Mouse (Mus musculus) Muller cell, postnatal 12 days (primary cell): ENCODE results near the gene Otos.

Source experiments
- DNase-seq: peaks from one replicate; pipeline ENCODE4 v3.0.0-alpha.2; 2015; ENCODE audit errors: inconsistent ontology term

Otos gene

GRCm38 (mm10) chr1:92648673-92649072 is at the start of gene Otos:
TSS of gene Otos (minus strand) at chr1:92648841.
- DNase-seq = peak; percentile 72

GRCm38 (mm10) chr1:92696848-92697247 is 48.2 kb upstream of the Otos start:
- peak; percentile 65 for DNase-seq

DNA sequence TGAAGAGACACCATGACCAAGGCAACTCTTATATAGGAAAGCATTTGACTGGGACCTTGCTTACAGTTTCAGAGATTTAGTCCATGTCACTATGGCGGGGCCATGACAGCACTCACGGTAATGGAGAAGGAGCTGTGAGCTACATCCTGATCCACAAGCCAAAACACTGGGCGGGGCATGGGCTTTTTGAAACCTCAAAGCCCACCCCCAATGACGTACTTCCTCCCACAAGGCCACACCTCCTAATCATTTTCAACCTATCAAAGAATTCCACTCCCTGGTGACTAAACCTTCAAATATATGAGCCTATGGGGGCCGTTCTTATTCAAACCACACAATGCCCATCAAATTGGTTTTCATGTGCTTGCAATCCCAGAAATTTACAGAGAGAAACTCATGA is 47.1 kb upstream of the Otos start:
- no peak for DNase-seq

GRCm38 (mm10) chr1:92691166-92691844 is 42.7 kb upstream of the Otos start:
- DNase-seq = no peak

DNA sequence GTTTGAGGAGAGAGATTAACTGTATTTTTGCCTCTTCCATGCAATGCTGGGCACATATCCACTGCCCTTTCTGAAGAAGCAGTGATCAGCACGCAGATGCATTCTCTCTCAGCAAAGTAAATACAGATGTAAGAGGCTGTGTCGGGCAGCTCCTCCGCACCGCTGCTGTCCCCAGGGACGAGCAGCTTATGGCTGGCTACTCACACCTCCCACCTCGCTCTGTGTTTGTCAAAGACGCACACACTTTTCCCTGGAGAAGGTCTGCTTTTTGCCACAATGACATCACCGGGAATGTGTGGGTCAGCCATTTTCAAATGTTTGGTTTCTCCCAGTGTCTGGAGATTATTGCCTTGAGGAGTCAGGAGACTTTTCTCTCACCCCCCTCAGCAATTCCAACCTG is 38.4 kb upstream of the Otos start:
- no peak for DNase-seq

DNA sequence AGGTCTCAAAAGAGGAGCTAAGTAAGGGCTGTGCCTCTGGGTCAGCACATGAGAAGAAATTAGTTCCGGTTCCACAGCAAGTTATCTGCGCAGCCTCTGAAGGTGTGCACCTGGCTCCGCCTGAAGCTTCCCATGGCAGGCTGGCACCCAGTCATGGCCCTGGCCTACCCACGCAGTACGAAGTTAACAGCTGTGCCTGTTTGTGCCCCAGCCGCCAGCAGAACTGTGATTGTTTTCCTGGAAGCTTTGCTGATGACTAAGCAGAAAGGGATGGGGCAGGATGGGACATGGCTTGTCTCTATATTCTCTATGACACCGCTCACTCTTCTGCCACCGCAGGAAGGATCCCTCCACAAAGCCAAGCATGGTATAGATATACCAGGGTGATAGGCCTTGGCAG is 34.5 kb upstream of the Otos start:
- DNase-seq = peak; percentile 63

DNA sequence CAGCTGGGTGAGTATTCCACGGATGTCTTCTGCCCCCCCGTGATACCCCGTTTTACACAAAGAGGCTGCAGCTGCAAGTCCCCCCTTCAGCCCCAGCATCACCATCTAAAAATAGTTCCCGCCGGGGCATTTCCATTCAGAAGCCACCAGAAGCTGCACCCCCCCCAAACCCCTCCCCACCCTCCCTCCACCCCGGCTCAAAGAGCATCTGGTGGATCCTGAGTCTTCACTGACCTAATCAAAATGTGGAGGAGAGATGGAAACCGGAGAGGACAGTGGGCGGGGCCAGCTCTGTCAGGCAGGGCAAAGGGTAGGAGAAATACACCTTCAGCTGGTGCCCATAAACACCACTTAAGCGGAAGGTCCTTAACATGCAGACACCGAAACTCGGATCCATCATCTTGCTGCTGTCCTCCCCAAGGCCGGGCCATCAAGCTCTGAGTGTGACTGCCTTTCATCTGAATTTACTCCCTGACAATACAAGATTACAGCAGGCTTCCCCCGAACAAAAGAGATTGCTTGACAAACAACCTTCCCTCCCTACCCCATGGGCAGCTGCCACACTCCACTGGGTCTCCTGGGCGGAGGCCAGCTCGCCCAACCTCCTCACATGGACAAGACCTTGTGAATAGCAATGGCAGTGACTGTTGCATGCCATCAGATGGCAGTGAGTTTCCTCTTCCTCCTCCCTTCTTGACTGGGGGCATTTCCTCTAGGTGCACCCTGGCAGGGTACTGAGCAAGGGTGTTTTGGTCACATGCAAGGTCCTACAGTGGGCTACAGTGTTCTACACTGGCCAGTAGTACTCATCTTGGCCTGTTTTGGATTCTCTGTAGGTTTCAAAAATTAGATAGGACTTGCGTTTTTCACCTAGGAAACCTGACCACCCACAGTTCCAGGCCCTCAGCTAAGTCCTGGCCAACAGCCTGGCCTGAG is 32.3 kb upstream of the Otos start:
- DNase-seq = peak; percentile 89

GRCm38 (mm10) chr1:92678757-92679156 is 30.1 kb upstream of the Otos start:
- DNase-seq = no peak

- DNase-seq = no peak
Measured at GRCm38 (mm10) chr1:92676676-92676975, 28.0 kb upstream of the Otos start.

DNA sequence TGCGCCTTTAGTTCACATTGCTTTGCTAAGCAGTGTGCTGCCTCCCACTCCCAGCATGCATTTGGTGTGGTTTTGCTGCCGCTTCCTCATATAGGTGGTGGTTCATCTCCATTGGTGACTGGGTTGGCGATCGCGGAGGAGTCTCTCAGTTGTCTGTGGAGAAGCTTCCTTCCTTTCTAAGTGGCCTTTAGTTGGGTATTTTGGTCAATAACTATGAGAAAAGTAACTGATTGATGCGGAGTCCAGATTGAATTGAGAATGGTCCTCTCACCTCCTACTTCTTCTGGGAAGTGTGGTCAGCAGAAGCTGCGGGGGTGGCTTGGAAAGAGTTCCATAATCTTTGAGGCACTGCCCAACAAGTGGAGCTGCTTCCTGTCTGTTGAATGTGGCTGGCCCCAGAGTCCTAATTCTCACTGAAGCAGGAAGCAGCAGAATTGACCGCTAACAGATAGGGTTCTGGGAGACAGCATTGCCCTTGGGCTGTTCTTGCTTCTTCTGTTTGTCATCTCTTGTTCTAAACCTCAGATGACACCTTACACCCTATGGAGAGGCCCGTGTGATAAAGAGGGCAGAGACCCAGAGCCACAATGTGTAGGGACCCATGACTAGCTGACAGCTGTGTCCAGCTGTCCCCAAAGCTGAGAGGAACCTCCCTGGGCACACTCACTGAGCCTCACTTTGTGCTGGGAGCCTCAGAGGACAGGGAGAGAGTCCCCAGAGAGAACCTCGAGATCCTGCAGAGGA is 27.5 kb upstream of the Otos start:
- DNase-seq = no peak

- no peak for DNase-seq
Measured at GRCm38 (mm10) chr1:92673258-92673782, 24.7 kb upstream of the Otos start.

- no peak for DNase-seq
Measured at GRCm38 (mm10) chr1:92671326-92671725, 22.7 kb upstream of the Otos start.

DNA sequence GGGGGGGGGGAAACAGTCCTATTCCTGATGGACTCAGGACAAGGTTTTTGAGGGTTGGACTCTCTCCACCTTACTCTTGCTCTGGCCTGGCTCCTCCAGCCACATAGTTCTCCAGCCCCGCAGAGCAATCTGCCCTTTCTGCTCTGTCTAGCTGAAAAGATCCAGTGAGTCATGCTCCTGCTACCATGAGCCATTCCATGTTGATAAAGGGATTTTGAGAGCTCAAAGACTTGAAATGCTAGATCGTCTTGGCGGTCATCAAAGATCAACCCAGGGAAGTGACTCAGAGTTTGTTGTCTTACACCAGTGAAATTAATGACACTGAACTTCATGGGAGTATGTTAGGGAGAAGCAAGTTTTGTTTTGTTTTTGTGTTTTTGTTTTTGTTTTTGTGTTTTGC is 20.8 kb upstream of the Otos start:
- DNase-seq = peak; percentile 71

DNA sequence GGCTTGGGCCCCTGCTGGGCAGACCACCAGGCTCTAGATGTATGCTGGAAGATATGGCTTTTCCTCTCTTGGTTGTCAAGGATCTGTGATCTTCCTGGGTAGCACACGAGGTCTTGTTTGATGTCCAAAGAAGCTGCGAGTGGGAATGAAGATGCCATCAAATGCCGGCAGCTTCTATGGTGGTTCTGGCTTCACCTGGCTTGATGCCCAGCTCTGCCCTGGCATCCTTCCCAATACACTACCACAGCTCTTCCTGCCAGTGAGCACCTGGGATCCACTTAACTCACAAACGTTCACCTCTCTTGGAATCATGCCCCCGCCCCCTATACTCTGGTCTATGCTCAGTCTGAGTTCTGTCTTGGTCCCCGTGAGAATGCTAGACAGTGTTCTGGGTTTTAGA is 18.5 kb upstream of the Otos start:
- DNase-seq = no peak

DNA sequence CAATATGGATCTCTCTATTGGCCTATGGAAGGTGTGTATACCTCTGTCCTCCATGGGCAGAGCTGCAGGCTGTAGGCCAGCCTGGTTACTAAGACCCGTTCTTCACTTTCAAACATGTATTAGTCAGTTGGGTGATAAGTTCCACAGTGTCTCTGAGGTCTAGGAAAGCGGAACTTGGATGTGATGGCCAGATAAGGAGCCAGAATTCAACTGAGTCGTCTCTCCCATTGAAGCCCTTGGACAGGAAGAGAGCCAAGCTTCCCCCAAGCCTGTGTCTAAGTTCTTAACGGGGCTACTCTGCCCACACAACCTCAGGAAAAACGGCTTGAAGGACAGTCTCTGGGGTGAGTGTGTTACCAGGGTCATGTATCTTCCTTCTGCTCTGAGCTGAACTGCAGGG is 10.8 kb upstream of the Otos start:
- no peak for DNase-seq

DNA sequence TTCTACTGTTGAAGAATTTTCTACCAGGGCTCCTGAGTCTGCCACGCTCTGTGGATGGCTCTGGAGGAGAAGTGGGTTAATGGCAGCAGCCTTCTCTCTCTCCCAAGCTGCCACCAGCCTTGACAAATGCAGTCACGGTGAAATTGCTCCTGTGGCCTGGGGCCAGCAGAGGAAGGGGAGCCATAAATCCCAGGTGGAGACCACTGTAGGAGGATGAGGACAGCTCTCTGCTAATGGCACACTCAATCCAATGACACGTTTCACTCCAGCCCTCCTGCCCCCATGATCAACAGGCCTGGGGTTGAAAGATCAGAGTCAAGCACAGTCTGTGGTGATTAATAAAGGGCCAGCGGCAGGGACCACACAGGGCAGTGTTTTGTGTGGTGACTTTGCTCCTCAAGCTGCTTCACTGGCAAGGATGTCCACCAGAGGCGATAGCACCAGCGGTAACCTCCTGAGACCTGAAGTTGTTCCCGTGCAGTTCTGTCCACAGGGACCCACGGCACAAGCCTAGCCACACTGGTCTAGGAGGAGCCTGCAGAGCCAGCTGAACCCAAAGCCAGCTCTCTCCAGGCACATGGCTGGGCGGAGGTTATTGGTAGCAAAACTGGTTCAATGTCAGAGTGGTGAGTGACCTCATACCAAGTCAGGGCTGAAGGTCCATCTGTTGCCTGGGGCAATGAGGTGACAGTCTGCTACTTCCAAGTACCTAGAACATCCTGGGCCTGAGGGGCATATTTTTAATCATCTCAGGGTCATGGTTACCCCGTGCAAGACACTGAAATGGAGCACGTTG is 8.6 kb upstream of the Otos start:
- no peak for DNase-seq

DNA sequence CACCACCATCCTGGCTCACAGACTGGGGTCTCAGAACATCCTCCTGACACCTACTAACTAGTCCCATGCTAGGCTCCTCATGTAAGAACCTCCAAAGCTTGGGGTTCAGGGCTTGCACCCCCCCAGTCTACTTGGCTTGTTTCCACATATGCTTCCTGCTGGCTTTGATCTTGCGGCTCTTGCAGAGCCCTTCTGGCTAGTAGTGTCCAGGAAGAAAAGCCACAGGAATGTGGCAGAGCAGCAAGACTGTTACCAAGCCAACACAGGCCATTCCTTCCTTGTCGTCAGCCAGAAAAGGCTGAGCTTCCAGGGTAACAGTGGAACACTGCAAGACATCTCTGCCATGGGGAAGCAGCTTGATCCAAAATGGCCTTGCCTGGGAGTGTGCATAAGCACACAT is 6.0 kb upstream of the Otos start:
- DNase-seq = peak; percentile 77

GRCm38 (mm10) chr1:92653179-92653578 is 4.5 kb upstream of the Otos start:
- DNase-seq = no peak

- peak; percentile 65 for DNase-seq
Measured at GRCm38 (mm10) chr1:92651467-92651866, 2.8 kb upstream of the Otos start.

DNA sequence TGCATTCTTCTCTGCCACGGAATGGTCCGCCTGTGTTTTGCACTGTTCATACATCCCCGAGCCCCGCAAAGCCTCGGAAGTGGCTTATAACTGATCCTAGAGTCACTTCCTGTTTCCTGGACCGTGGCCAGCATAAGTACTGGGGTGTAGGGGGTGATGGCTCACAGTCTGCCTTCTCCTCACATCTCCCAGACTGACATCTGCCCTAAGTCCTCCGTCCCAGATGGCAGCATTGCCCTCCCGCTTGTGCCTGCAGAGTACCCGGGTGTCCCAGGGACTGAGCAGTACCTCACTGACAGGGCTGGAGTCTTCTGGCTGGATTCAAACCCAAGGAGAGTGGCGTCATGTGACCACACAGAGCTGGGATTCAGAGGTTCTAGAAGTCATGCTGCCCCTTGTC is 444 bp downstream of the Otos start:
- no peak for DNase-seq

DNA sequence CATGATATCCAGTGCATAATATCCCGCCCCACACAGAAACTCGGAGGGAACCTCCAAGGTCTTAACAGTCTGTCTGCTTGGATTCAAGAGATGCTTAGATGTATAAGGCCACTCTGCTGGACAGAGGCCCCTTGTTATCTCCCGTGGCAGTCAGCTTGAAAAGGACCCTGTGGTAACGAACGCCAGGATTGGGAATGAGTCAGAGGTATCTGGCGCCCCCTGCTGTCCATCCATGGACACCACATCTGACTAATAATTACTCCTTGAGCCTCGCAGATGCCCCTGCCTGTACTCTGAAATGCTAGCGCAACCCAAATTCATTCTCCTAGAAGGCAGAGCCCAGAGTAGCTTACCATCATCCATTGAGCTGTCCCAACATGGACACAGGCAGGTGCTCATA is 889 bp downstream of the Otos start:
- DNase-seq = peak; percentile 80

- no peak for DNase-seq
Measured at GRCm38 (mm10) chr1:92647026-92647425, 1.6 kb downstream of the Otos start.
